26 mouse cellular contexts compared by ENCODE assay signal in the genomic region with DNA sequence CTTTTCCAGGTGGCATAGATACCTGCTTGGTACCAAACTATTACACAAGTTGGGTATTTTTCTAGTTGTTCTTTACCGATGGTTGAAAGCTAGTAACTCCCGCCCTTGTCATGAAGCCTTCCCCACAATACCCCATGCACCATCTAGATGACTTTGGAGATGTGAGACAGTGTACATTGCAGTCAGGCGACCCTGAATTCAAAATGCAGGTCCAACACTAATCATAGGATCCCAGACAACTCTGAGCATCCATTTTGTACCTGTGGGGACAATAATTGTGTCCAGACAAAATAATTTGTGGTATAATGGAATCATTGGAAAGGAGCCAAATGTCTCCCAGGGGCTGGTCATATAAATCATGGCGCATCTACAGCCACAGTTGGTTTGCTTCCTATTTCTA.
"Had no signal": no experiment of that assay in that cellular context is flagged by ENCODE, and none has a peak within 500 bp of the region (broad histone marks: within the 10 kb centered on the region; RNA-seq: fewer than 3 reads in every experiment).

No protein-coding gene starts in this region.

- H3K36me3 ChIP-seq: heart, embryonic 13.5 days; heart, embryonic 15.5 days; hindbrain, embryonic 13.5 days; hindbrain, embryonic 15.5 days; kidney, embryonic 15.5 days; limb, embryonic 13.5 days; limb, embryonic 15.5 days; liver, embryonic 12.5 days had no signal

- DNase-seq: gastrocnemius, postnatal 14 days; gastrocnemius, postnatal 36 days; heart, adult 11 months; heart, adult 2 months; heart, postnatal 14 days; heart, postnatal 36 days; kidney, adult 11 months; kidney, adult 2 months; kidney, adult 9 months; kidney, postnatal 14 days; kidney, postnatal 36 days; layer of hippocampus, adult 9-11 months; layer of hippocampus, postnatal 36 days; left cerebral cortex, postnatal 4 days had no signal

- H3K4me1 ChIP-seq: heart, embryonic 13.5 days; heart, embryonic 15.5 days; hindbrain, embryonic 13.5 days; hindbrain, embryonic 15.5 days; kidney, embryonic 15.5 days; limb, embryonic 15.5 days; liver, embryonic 12.5 days had no signal

- H3K27ac ChIP-seq: heart, adult 2 months; heart, embryonic 13.5 days; heart, embryonic 15.5 days; hindbrain, embryonic 13.5 days; hindbrain, embryonic 15.5 days; hindbrain, postnatal 0 days; kidney, embryonic 15.5 days; kidney, postnatal 0 days; limb, embryonic 13.5 days; limb, embryonic 15.5 days; liver, embryonic 12.5 days had no signal

- H3K9ac ChIP-seq: heart, embryonic 13.5 days; heart, embryonic 15.5 days; hindbrain, embryonic 13.5 days; hindbrain, embryonic 15.5 days; kidney, embryonic 15.5 days; limb, embryonic 13.5 days; limb, embryonic 15.5 days; liver, embryonic 12.5 days had no signal

- H3K4me3 ChIP-seq: heart, adult 2 months; heart, embryonic 13.5 days; heart, embryonic 15.5 days; hindbrain, embryonic 13.5 days; hindbrain, embryonic 15.5 days; kidney, embryonic 15.5 days; limb, embryonic 13.5 days; limb, embryonic 15.5 days; liver, embryonic 12.5 days had no signal

- ATAC-seq: hindbrain, postnatal 0 days; intestine, embryonic 16.5 days; liver, embryonic 12.5 days had no signal

- H3K4me2 ChIP-seq: heart, embryonic 11.5 days; heart, embryonic 13.5 days; heart, embryonic 15.5 days; hindbrain, embryonic 13.5 days; hindbrain, embryonic 15.5 days; kidney, embryonic 15.5 days; limb, embryonic 13.5 days; limb, embryonic 15.5 days; liver, embryonic 12.5 days had no signal

- H3K27me3 ChIP-seq: heart, embryonic 13.5 days; heart, embryonic 15.5 days; hindbrain, embryonic 13.5 days; hindbrain, embryonic 15.5 days; kidney, embryonic 15.5 days; limb, embryonic 13.5 days; limb, embryonic 15.5 days; liver, embryonic 12.5 days had no signal

- H3K9me3 ChIP-seq: heart, embryonic 13.5 days; heart, embryonic 15.5 days; hindbrain, embryonic 13.5 days; hindbrain, embryonic 15.5 days; kidney, embryonic 15.5 days; limb, embryonic 13.5 days; limb, embryonic 15.5 days; liver, embryonic 12.5 days had no signal
